Comparison of ENCODE assay signal across 8 mouse cellular contexts in genomic region chr19:4125741-4126696, GRCm38 (mm10). TPM values are rescaled to one million over a fixed set of nuclear protein-coding genes. Genes with fewer than 3 reads are reported as not detected.
DNase-seq lines count a peak whose midpoint lies in the region; ATAC-seq and TF ChIP-seq lines count a peak whose summit lies in the region.

Aip (minus strand) TSS chr19:4125858.

- peaks cover 15% of the 10 kb centered on the region for H3K4me1 ChIP-seq in hindbrain, embryonic 14.5 days (replicated peaks; ENCODE audit: control insufficient read depth, insufficient read depth, low read length)

- no peaks in the 10 kb centered on the region for H3K27me3 ChIP-seq in Patski
- no peaks in the 10 kb centered on the region for H3K27me3 ChIP-seq in hindbrain, embryonic 14.5 days (ENCODE audit: control insufficient read depth, insufficient read depth, low read length)

- under 1% methylated on average over 63 of the region's 64 CpGs for WGBS in hindbrain, embryonic 14.5 days

- TF ChIP-seq CTCF in Patski (IDR thresholded peaks at IDR 0.05) = no peak

- CTCF ChIA-PET in Patski (lab: Charles Lee) = interaction anchor here (0.8 to 2.4 kb wide), 11 partner anchors 10 to 102 kb away, joined by 3 to 9 read pairs (median 5); partner anchors contain the start of genes Cabp4, Pitpnm1 and Rad9a

- peak within 1 kb of the TSS; percentile 91 for H3K9ac ChIP-seq in hindbrain, embryonic 14.5 days

- peaks cover 29% of the 10 kb centered on the region for H3K36me3 ChIP-seq in hindbrain, embryonic 14.5 days (replicated peaks; ENCODE audit: control insufficient read depth, insufficient read depth)

- in situ Hi-C loops in Patski (cut with MboI; ENCODE audit: low pct_unique_long_range_greater_than_20kb) = no loop called here

- ATAC-seq in Patski = peak; percentile 78
- ATAC-seq in hindbrain, embryonic 14.5 days (ENCODE audit: low FRiP score) = peak; percentile 94

- peak within 1 kb of the TSS; percentile 71 for H3K4me2 ChIP-seq in hindbrain, embryonic 14.5 days (replicated peaks)

- no peaks in the 10 kb centered on the region for H3K9me3 ChIP-seq in hindbrain, embryonic 14.5 days (ENCODE audit: control insufficient read depth, low read length)

- H3K4me3 ChIP-seq in hindbrain, embryonic 14.5 days (replicated peaks; ENCODE audit: low read length) = peak within 1 kb of the TSS; percentile 83

- POLR2A ChIA-PET in Patski (lab: Charles Lee) = interaction anchor here (0.7 to 1.9 kb wide), 12 partner anchors 9 to 104 kb away, joined by 3 to 10 read pairs (median 3); partner anchors contain the start of genes Cdk2ap2, Pitpnm1 and Rad9a

- H3K27ac ChIP-seq in hindbrain, embryonic 14.5 days = peak within 1 kb of the TSS; percentile 81

- DNase-seq in Patski (ENCODE audit: low read depth, low spot score) = no peak
- DNase-seq in cerebellum, postnatal 14 days = peak; percentile 98 to 99
- peak; percentile 93 to 97 for DNase-seq in frontal cortex, postnatal 25 days (ENCODE audit: low spot score in 2 of 2)
- DNase-seq in hindbrain, embryonic 14.5 days (ENCODE audit: low spot score) = peak; percentile 96
- DNase-seq in layer of hippocampus, postnatal 36 days = peak; percentile 97 to 98
- DNase-seq in lung, postnatal 36 days = peak; percentile 99
- DNase-seq in retina, postnatal 1 day = peak; percentile 99
- peak; percentile 97 to 98 for DNase-seq in urinary bladder, adult 18-20 months (ENCODE audit: low spot score in 2 of 2)

RNA-seq across cellular contexts. Expression of gene Aip, which starts in this region (rescaled TPM):
- 149 TPM for polyA plus RNA-seq in Patski (2021)
- 93.8 and 99.7 TPM in 2 replicates for polyA plus RNA-seq in hindbrain, embryonic 14.5 days (2014; fragmentation: Nextera tagmentation; extraction: Ambion mirVana)
- 100 to 1,000 TPM; 108 to 128 TPM for total RNA-seq in layer of hippocampus, postnatal 36 days (2021)
